Mouse (Mus musculus): Measurements from ENCODE around the gene Pik3r6. TPM values are rescaled to one million over a fixed set of nuclear protein-coding genes. Genes with fewer than 3 reads are reported as not detected.

Gene Pik3r6
- polyA plus RNA-seq, 1 experiment from 2014 or later: 3.7 TPM

DNA sequence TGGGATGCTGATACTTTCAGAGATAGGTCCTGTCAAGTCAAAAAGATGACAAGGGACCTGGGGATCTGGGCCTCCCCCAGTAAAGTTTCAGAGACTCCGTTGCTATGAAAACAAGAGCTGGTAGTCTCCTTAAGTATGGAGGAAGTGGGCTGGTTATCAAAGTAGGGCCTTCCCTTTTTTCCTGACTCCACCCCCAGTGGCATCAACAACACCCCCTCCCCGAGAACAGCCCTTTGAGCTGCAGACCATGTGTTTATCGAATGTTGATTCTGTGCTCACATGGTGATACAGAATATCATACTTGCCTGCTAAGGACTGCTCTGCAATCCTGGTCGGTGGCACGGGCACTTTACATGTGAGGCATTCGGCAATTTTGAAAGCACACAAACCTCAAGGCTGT is 19.6 kb upstream of the Pik3r6 start:
- Histone ChIP-seq H3K9ac (ENCODE audit: low read depth, low read length) (no peak overlapping the region), H3K4me2 (replicated peaks; ENCODE audit: low read depth, low read length) (no peak overlapping the region), H3K9me3 (ENCODE audit: control insufficient read depth, low read length) (no peaks in the 10 kb centered on the region), H3K27ac (ENCODE audit: low read depth, low read length) (no peak overlapping the region), H3K4me3 (ENCODE audit: low read length) (no peak overlapping the region), H3K36me3 (ENCODE audit: control insufficient read depth, insufficient read depth, low read length) (no peaks in the 10 kb centered on the region), H3K4me1 (ENCODE audit: control insufficient read depth, insufficient read depth, low read length) (no peaks in the 10 kb centered on the region), H3K27me3 (ENCODE audit: control insufficient read depth, insufficient read depth, low read length) (no peaks in the 10 kb centered on the region)
- WGBS: 70% methylated on average over 6 of the region's 6 CpGs
- ATAC-seq (ENCODE audit: low FRiP score, low TSS enrichment): no peak

DNA sequence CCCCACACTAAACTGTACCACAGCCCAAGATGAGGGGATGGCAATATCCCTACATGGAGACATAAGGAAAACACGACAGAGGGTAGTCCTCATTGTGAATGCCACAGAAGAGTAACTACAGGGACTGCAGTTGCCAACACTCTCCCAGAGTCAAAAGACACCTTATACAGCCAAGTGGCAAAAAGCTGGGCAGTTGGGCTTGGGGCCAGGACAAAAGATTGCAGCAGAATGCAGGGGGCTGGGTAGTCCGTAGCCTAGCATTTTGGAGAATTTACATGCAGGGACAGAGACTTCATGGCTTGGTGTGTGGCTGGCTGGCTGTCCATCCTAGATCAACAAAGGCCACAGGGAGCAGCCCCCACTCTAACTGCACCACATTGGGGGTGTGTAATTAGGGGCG is 18.4 kb upstream of the Pik3r6 start:
- H3K9ac ChIP-seq (ENCODE audit: low read depth, low read length): no peak overlapping the region
- no peaks in the 10 kb centered on the region for H3K4me1 ChIP-seq (ENCODE audit: control insufficient read depth, insufficient read depth, low read length)
- no peaks in the 10 kb centered on the region for H3K27me3 ChIP-seq (ENCODE audit: control insufficient read depth, insufficient read depth, low read length)
- H3K9me3 ChIP-seq (ENCODE audit: control insufficient read depth, low read length): no peaks in the 10 kb centered on the region
- no peak overlapping the region for H3K4me2 ChIP-seq (replicated peaks; ENCODE audit: low read depth, low read length)
- ATAC-seq (ENCODE audit: low FRiP score, low TSS enrichment): no peak
- no peaks in the 10 kb centered on the region for H3K36me3 ChIP-seq (ENCODE audit: control insufficient read depth, insufficient read depth, low read length)
- WGBS: 78% methylated on average over 3 of the region's 3 CpGs
- no peak overlapping the region for H3K4me3 ChIP-seq (ENCODE audit: low read length)
- H3K27ac ChIP-seq (ENCODE audit: low read depth, low read length): no peak overlapping the region

DNA sequence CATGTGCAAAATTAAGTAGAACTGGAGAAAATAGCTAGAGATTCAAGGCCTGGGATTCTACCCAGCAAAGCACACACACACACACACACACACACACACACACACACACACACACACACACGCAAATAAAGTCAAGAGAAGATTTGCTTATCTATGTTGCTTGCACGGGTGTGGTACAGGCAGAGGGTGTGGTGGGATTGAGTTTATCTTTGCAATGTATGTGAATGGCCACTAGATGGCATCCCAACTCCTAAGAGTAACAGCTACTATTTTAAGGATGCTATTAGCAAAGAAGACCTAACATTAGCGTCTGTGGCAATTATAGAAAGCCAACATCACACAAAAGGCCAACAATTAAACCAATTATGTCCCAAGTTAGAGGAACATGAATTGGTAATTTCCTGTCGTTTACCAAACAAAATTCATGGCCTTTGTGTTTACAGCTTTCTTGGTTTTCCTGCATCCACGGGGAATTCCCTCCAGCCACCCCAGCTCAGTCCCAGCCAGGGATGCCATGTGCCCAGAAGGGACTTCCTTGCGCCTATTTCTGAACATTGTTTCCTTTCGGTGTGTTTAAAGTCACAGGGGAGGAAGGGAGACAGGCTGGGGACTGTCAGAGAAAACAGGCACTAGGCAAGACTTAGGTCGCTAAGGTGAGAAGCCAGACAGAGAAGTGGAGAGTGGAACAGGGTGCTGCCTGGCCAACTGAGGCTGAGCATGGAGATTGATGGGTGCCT is 17.4 kb upstream of the Pik3r6 start:
- ATAC-seq (ENCODE audit: low FRiP score, low TSS enrichment): peak; percentile 60; the same call in 1 of the 2 replicates
- Histone ChIP-seq H3K4me3 (ENCODE audit: low read length) (no peak overlapping the region), H3K27me3 (ENCODE audit: control insufficient read depth, insufficient read depth, low read length) (no peaks in the 10 kb centered on the region), H3K9ac (ENCODE audit: low read depth, low read length) (no peak overlapping the region), H3K9me3 (ENCODE audit: control insufficient read depth, low read length) (no peaks in the 10 kb centered on the region), H3K27ac (ENCODE audit: low read depth, low read length) (no peak overlapping the region), H3K36me3 (ENCODE audit: control insufficient read depth, insufficient read depth, low read length) (no peaks in the 10 kb centered on the region), H3K4me1 (ENCODE audit: control insufficient read depth, insufficient read depth, low read length) (no peaks in the 10 kb centered on the region), H3K4me2 (replicated peaks; ENCODE audit: low read depth, low read length) (no peak overlapping the region)
- WGBS: 39% methylated on average over 8 of the region's 8 CpGs

DNA sequence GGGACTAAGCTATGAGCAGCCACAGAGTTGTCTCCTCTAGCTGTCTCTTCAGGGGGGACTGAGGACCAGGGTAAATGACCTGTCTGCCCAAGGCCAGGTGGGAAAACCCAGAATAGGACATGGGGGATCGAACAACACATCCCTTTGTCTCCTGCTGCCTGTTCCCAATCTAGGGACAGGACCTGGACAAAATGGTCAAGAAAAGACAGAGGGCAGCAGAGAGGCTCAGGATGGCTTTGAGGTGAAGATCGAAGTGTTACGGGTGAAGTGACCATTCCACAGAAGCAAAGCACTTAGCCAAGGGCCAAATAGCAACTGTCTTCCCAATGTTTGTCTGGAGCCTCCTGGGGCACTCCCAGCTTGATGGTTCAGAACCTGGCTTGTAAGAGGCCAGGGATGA is 16.7 kb upstream of the Pik3r6 start:
- no peaks in the 10 kb centered on the region for H3K27me3 ChIP-seq (ENCODE audit: control insufficient read depth, insufficient read depth, low read length)
- no peak overlapping the region for H3K4me2 ChIP-seq (replicated peaks; ENCODE audit: low read depth, low read length)
- no peaks in the 10 kb centered on the region for H3K36me3 ChIP-seq (ENCODE audit: control insufficient read depth, insufficient read depth, low read length)
- no peaks in the 10 kb centered on the region for H3K9me3 ChIP-seq (ENCODE audit: control insufficient read depth, low read length)
- H3K4me1 ChIP-seq (ENCODE audit: control insufficient read depth, insufficient read depth, low read length): no peaks in the 10 kb centered on the region
- H3K4me3 ChIP-seq (ENCODE audit: low read length): no peak overlapping the region
- no peak overlapping the region for H3K9ac ChIP-seq (ENCODE audit: low read depth, low read length)
- no peak overlapping the region for H3K27ac ChIP-seq (ENCODE audit: low read depth, low read length)
- ATAC-seq (ENCODE audit: low FRiP score, low TSS enrichment): no peak
- WGBS: 92% methylated on average over 3 of the region's 3 CpGs

DNA sequence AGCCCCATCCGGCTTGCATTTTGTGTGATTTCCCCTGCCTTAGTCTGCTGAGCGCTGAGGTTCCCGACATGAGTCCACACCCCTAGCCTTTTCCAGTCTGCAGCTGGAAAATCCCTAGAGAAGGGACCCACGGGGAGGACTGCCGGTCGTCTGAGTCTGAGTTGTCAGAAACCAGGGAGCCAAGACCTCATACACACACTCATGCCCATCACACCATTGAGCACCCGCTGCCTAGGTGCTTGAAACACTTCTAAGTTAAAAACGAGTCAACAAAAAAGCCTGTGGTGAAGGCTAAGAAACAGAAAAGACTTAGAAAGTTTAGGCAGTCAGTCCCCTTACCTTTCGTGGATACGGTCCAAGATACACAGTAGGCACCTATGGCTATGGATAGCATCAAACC is 15.1 kb upstream of the Pik3r6 start:
- 92% methylated on average over 10 of the region's 10 CpGs for WGBS
- no peak for ATAC-seq (ENCODE audit: low FRiP score, low TSS enrichment)
- H3K27ac ChIP-seq (ENCODE audit: low read depth, low read length): no peak overlapping the region

DNA sequence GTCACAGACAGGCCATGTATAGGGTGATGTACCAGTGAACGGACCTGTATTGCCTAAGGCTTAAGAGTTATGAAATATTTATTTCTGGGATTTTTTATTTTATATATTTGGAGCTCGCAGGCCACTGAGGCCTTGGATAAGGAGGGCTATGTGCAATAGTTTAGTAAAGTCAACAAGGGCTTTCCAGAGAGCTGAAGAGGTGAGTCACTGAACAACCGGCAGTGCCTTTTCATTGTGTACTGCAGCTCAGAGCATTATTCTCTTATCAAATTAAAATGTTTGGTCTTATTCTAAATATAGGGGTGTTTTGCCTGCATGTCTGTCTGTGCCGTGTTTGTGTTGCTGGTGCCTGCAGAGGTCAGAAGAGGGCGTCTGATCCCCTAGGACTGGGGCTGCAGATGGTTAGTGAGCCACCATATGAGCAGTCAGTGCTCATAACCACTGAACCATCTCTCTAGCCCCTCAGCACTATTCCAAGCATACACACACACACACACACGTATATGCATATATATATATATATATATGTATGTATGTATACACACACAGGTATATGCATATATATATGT is 14.5 kb upstream of the Pik3r6 start:
- Histone ChIP-seq H3K4me3 (ENCODE audit: low read length) (no peak overlapping the region), H3K9me3 (ENCODE audit: control insufficient read depth, low read length) (no peaks in the 10 kb centered on the region), H3K27me3 (ENCODE audit: control insufficient read depth, insufficient read depth, low read length) (no peaks in the 10 kb centered on the region), H3K36me3 (ENCODE audit: control insufficient read depth, insufficient read depth, low read length) (no peaks in the 10 kb centered on the region), H3K4me2 (replicated peaks; ENCODE audit: low read depth, low read length) (no peak overlapping the region), H3K4me1 (ENCODE audit: control insufficient read depth, insufficient read depth, low read length) (no peaks in the 10 kb centered on the region), H3K27ac (ENCODE audit: low read depth, low read length) (no peak overlapping the region), H3K9ac (ENCODE audit: low read depth, low read length) (no peak overlapping the region)
- ATAC-seq (ENCODE audit: low FRiP score, low TSS enrichment): no peak
- 81% methylated on average over 6 of the region's 6 CpGs for WGBS

More for the DNA sequence above, 15.1 kb upstream of the Pik3r6 start:
- no peaks in the 10 kb centered on the region for H3K9me3 ChIP-seq (ENCODE audit: control insufficient read depth, low read length)
- H3K4me2 ChIP-seq (replicated peaks; ENCODE audit: low read depth, low read length): no peak overlapping the region
- H3K9ac ChIP-seq (ENCODE audit: low read depth, low read length): no peak overlapping the region
- H3K4me1 ChIP-seq (ENCODE audit: control insufficient read depth, insufficient read depth, low read length): no peaks in the 10 kb centered on the region
- no peaks in the 10 kb centered on the region for H3K27me3 ChIP-seq (ENCODE audit: control insufficient read depth, insufficient read depth, low read length)
- H3K4me3 ChIP-seq (ENCODE audit: low read length): no peak overlapping the region
- H3K36me3 ChIP-seq (ENCODE audit: control insufficient read depth, insufficient read depth, low read length): no peaks in the 10 kb centered on the region

DNA sequence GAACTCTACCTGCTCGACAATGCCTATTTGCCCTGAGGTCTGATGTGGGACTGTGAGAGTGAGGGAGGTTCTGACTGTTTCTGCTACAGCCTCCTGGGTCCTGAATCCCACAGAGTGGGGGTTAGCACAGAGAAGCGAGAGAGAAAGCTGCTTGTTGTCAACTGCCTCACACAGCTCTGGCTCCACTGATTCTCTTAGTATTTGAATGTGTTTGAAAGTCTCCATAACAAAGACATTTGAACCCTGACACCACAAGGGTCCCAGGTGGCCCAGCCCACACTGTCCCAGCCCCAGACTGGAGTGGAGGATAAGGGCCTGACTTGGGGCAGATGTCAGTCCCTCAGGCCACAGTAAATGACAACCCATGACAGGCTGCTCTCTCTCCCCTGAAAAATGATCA is 13.6 kb upstream of the Pik3r6 start:
- ATAC-seq (ENCODE audit: low FRiP score, low TSS enrichment): no peak
- 42% methylated on average over 2 of the region's 2 CpGs for WGBS
- H3K4me1 ChIP-seq (ENCODE audit: control insufficient read depth, insufficient read depth, low read length): no peaks in the 10 kb centered on the region
- no peaks in the 10 kb centered on the region for H3K27me3 ChIP-seq (ENCODE audit: control insufficient read depth, insufficient read depth, low read length)
- H3K4me3 ChIP-seq (ENCODE audit: low read length): no peak overlapping the region
- H3K9ac ChIP-seq (ENCODE audit: low read depth, low read length): no peak overlapping the region
- no peaks in the 10 kb centered on the region for H3K36me3 ChIP-seq (ENCODE audit: control insufficient read depth, insufficient read depth, low read length)
- no peak overlapping the region for H3K4me2 ChIP-seq (replicated peaks; ENCODE audit: low read depth, low read length)
- H3K9me3 ChIP-seq (ENCODE audit: control insufficient read depth, low read length): no peaks in the 10 kb centered on the region
- no peak overlapping the region for H3K27ac ChIP-seq (ENCODE audit: low read depth, low read length)

DNA sequence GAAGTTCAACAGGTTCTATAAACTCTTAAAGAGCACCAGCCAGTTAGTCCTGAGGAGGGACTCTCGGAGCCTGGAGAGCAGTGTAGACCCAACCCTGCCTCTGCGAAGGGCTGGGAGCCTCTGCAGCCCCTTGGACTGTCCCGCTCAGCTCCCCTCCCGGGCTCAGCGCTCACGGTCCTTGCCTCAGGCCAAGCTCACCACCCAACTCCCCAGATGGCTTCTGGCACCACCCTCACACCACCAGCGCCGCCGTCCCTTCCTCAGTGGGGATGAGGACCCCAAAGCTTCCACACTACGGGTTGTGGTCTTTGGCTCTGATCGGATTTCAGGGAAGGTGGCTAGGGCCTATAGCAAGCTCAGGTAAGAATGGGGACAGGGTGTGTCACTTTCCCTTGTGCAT is 10.2 kb upstream of the Pik3r6 start:
- 89% methylated on average over 11 of the region's 11 CpGs for WGBS
- H3K9me3 ChIP-seq (ENCODE audit: control insufficient read depth, low read length): no peaks in the 10 kb centered on the region
- no peak overlapping the region for H3K4me3 ChIP-seq (ENCODE audit: low read length)
- H3K4me2 ChIP-seq (replicated peaks; ENCODE audit: low read depth, low read length): no peak overlapping the region
- H3K9ac ChIP-seq (ENCODE audit: low read depth, low read length): no peak overlapping the region
- H3K27me3 ChIP-seq (ENCODE audit: control insufficient read depth, insufficient read depth, low read length): no peaks in the 10 kb centered on the region
- no peaks in the 10 kb centered on the region for H3K4me1 ChIP-seq (ENCODE audit: control insufficient read depth, insufficient read depth, low read length)
- no peaks in the 10 kb centered on the region for H3K36me3 ChIP-seq (ENCODE audit: control insufficient read depth, insufficient read depth, low read length)
- no peak overlapping the region for H3K27ac ChIP-seq (ENCODE audit: low read depth, low read length)
- ATAC-seq (ENCODE audit: low FRiP score, low TSS enrichment): no peak

DNA sequence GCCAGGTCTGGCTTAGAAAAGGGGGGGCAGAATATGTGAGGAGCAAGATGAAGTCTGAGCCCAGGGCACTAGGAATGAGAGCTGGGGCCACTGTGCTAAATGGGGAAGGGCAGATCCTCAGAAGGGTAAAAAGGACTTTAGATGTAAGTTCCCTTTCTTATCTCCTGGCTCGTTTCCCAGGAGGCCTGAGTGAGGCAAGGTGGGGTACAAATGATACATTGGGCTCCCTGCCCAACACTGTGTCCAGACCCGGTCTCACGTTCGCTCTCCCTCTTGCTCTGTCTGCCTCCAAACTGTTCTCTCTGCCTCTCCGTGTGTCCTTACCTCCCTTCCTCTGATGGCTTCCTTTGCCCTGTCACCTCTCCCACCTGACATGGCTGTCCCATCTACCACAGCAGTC is 9.1 kb upstream of the Pik3r6 start:
- H3K4me2 ChIP-seq (replicated peaks; ENCODE audit: low read depth, low read length): no peak overlapping the region
- ATAC-seq (ENCODE audit: low FRiP score, low TSS enrichment): no peak
- no peak overlapping the region for H3K9ac ChIP-seq (ENCODE audit: low read depth, low read length)
- 85% methylated on average over 5 of the region's 5 CpGs for WGBS
- no peak overlapping the region for H3K4me3 ChIP-seq (ENCODE audit: low read length)
- no peaks in the 10 kb centered on the region for H3K9me3 ChIP-seq (ENCODE audit: control insufficient read depth, low read length)
- no peaks in the 10 kb centered on the region for H3K27me3 ChIP-seq (ENCODE audit: control insufficient read depth, insufficient read depth, low read length)
- H3K27ac ChIP-seq (ENCODE audit: low read depth, low read length): no peak overlapping the region
- no peaks in the 10 kb centered on the region for H3K4me1 ChIP-seq (ENCODE audit: control insufficient read depth, insufficient read depth, low read length)
- H3K36me3 ChIP-seq (ENCODE audit: control insufficient read depth, insufficient read depth, low read length): no peaks in the 10 kb centered on the region
